25 mouse cellular contexts compared by ENCODE assay signal in genomic region chr10:40346776-40347403, GRCm38 (mm10). TPM values are rescaled to one million over a fixed set of nuclear protein-coding genes. Genes with fewer than 3 reads are reported as not detected.
DNase-seq lines count a peak whose midpoint lies in the region; ATAC-seq and TF ChIP-seq lines count a peak whose summit lies in the region.
"Had no signal": no experiment of that assay in that cellular context is flagged by ENCODE, and none has a peak within 500 bp of the region (broad histone marks: within the 10 kb centered on the region; RNA-seq: fewer than 3 reads in every experiment).

No protein-coding gene starts in this region.

- no peak overlapping the region for H3K4me2 ChIP-seq in liver, embryonic 12.5 days
- H3K4me2 ChIP-seq in liver, postnatal 0 days (ENCODE audit: low read depth, low read length), result no peak overlapping the region
- no peak overlapping the region for H3K4me2 ChIP-seq in CH12.LX (ENCODE audit: insufficient read depth, low read depth, poor library complexity, severe bottlenecking)
- H3K4me2 ChIP-seq: embryonic facial prominence, embryonic 15.5 days had no signal

- H3K4me3 ChIP-seq in liver, embryonic 12.5 days, result no peak overlapping the region
- no peak overlapping the region for H3K4me3 ChIP-seq in liver, postnatal 0 days (ENCODE audit: low read depth, low read length)
- H3K4me3 ChIP-seq in CH12.LX (replicated peaks in 1 of 3; ENCODE audit: low read depth in 2 of 3, low read length in 2 of 3, poor library complexity in 1 of 3) (no peak overlapping the region), ES-E14 (ENCODE audit: insufficient read depth in 1 of 2, low read depth in 1 of 2, low read length in 2 of 2, poor library complexity in 1 of 2, severe bottlenecking in 1 of 2) (no peak overlapping the region)
- H3K4me3 ChIP-seq: embryonic facial prominence, embryonic 15.5 days; forebrain, embryonic 13.5 days; heart, adult 2 months; hindbrain, embryonic 12.5 days had no signal

- H3K4me1 ChIP-seq in liver, embryonic 12.5 days, result peaks cover 28% of the 10 kb centered on the region
- peaks cover 7% of the 10 kb centered on the region for H3K4me1 ChIP-seq in liver, postnatal 0 days (ENCODE audit: insufficient read depth)
- H3K4me1 ChIP-seq in CH12.LX (ENCODE audit: control insufficient read depth in 1 of 2, insufficient read depth in 2 of 2) (peaks cover 3 to 23% of the 10 kb centered on the region in 2 experiments), ES-E14 (ENCODE audit: control insufficient read depth in 2 of 2, insufficient read depth in 2 of 2, low read length in 2 of 2, poor library complexity in 1 of 2) (peaks cover 0 to 3% of the 10 kb centered on the region in 2 experiments; a peak in 1 of 4 replicates)

- H3K79me2 ChIP-seq in CH12.LX (replicated peaks; ENCODE audit: control insufficient read depth, extremely low read depth, insufficient read depth, poor library complexity, severe bottlenecking), result peaks cover 4% of the 10 kb centered on the region; the same call in 1 of the 2 replicates

- dilution Hi-C loops in CH12.LX (cut with MboI; ENCODE audit: extremely low pct_ligation_motif_present, extremely low pct_unique_long_range_greater_than_20kb, low sequenced_read_pairs), result no loop called here

- 0 out of 2 replicates have a peak overlapping the region, but pooled peaks have one; percentile 99 for H3K27ac ChIP-seq in liver, embryonic 12.5 days
- H3K27ac ChIP-seq in liver, postnatal 0 days (ENCODE audit: low read depth), result no peak overlapping the region
- no peak overlapping the region for H3K27ac ChIP-seq in CH12.LX (ENCODE audit: insufficient read depth, low read depth)
- H3K27ac ChIP-seq in ES-E14 (ENCODE audit: insufficient read depth, low read depth, low read length, poor library complexity, severe bottlenecking), result no peak overlapping the region
- H3K27ac ChIP-seq: embryonic facial prominence, embryonic 15.5 days; heart, adult 2 months; hindbrain, embryonic 12.5 days; hindbrain, embryonic 15.5 days had no signal

- in situ Hi-C loops in CH12.LX (cut with MboI; ENCODE audit: low pct_ligation_motif_present, low pct_unique_long_range_greater_than_20kb, low sequenced_read_pairs), result no loop called here
- in situ Hi-C loops in ES-E14 (cut with MboI; ENCODE audit: low sequenced_read_pairs in 2 of 2, unreplicated experiment in 2 of 2), result no loop called here

- no peaks in the 10 kb centered on the region for H3K27me3 ChIP-seq in liver, embryonic 12.5 days (replicated peaks)
- H3K27me3 ChIP-seq in liver, postnatal 0 days (ENCODE audit: insufficient read depth, low read length), result no peaks in the 10 kb centered on the region
- no peaks in the 10 kb centered on the region for H3K27me3 ChIP-seq in CH12.LX (replicated peaks)
- H3K27me3 ChIP-seq: embryonic facial prominence, embryonic 12.5 days; embryonic facial prominence, embryonic 15.5 days; forebrain, embryonic 13.5 days; heart, embryonic 13.5 days; hindbrain, embryonic 12.5 days; hindbrain, embryonic 15.5 days had no signal

- TF ChIP-seq RAD21 in CH12.LX (IDR thresholded peaks at IDR 0.05; ENCODE audit: low read depth, low read length), result no peak

- no peak overlapping the region for H3K9ac ChIP-seq in liver, embryonic 12.5 days
- H3K9ac ChIP-seq in liver, postnatal 0 days (replicated peaks), result no peak overlapping the region
- H3K9ac ChIP-seq in CH12.LX (ENCODE audit: insufficient read depth, low read depth) (no peak overlapping the region), ES-E14 (ENCODE audit: insufficient read depth, low read depth, low read length, poor library complexity, severe bottlenecking) (no peak overlapping the region)
- H3K9ac ChIP-seq: embryonic facial prominence, embryonic 12.5 days; embryonic facial prominence, embryonic 15.5 days; hindbrain, embryonic 15.5 days had no signal

- ATAC-seq in liver, embryonic 12.5 days, result no peak
- ATAC-seq in liver, postnatal 0 days, result no peak
- ATAC-seq: CD4-positive, CD25-positive, alpha-beta regulatory T cell, adult 4 months; forebrain, embryonic 13.5 days; forebrain, embryonic 16.5 days had no signal

- DNase-seq in liver, postnatal 0 days, result no peak
- no peak for DNase-seq in CH12.LX (ENCODE audit: extremely low read depth)
- no peak for DNase-seq in ES-E14 (ENCODE audit: low read depth, low spot score)
- DNase-seq in thymus, postnatal 36 days, result no peak
- no peak for DNase-seq in kidney, adult 11 months
- DNase-seq: adrenal gland, adult 8-10 months; adrenal gland, postnatal 25 days; cerebellum, adult 9-11 months; cerebellum, postnatal 25 days; gastrocnemius, postnatal 10 days; gastrocnemius, postnatal 36 days; heart, adult 2 months; heart, postnatal 14 days had no signal

- no peak for TF ChIP-seq CTCF in liver, postnatal 0 days (IDR thresholded peaks at IDR 0.05; ENCODE audit: low read depth)
- TF ChIP-seq CTCF in CH12.LX (conservative IDR thresholded peaks at IDR 0.05 in 1 of 2, IDR thresholded peaks at IDR 0.05 in 1 of 2; ENCODE audit: low read depth in 2 of 2, low read length in 2 of 2), result no peak

- no peak for TF ChIP-seq POLR2A in CH12.LX (IDR thresholded peaks at IDR 0.05; ENCODE audit: low read depth, low read length)

- no peak for TF ChIP-seq EP300 in liver, postnatal 0 days (IDR thresholded peaks at IDR 0.05; ENCODE audit: low read depth)
- TF ChIP-seq EP300 in CH12.LX (IDR thresholded peaks at IDR 0.05; ENCODE audit: low read length), result no peak

- WGBS in liver, embryonic 12.5 days (ENCODE audit: insufficient replicate concordance), result 68% methylated on average over 3 of the region's 3 CpGs
- 59% methylated on average over 3 of the region's 3 CpGs for WGBS in liver, postnatal 0 days (ENCODE audit: insufficient replicate concordance)

- no peaks in the 10 kb centered on the region for H3K9me3 ChIP-seq in liver, embryonic 12.5 days (replicated peaks)
- no peaks in the 10 kb centered on the region for H3K9me3 ChIP-seq in liver, postnatal 0 days (ENCODE audit: low read length)
- H3K9me3 ChIP-seq in CH12.LX (replicated peaks; ENCODE audit: low read length) (no peaks in the 10 kb centered on the region), ES-E14 (ENCODE audit: control insufficient read depth, insufficient read depth, low read depth, low read length) (no peaks in the 10 kb centered on the region)
- H3K9me3 ChIP-seq: embryonic facial prominence, embryonic 12.5 days; embryonic facial prominence, embryonic 15.5 days; forebrain, embryonic 10.5 days; forebrain, embryonic 13.5 days; G1E; heart, embryonic 10.5 days; heart, embryonic 13.5 days; hindbrain, embryonic 12.5 days; hindbrain, embryonic 15.5 days had no signal

- H3K36me3 ChIP-seq in liver, embryonic 12.5 days, result no peaks in the 10 kb centered on the region
- H3K36me3 ChIP-seq in liver, postnatal 0 days (replicated peaks; ENCODE audit: insufficient read depth, low read length), result no peaks in the 10 kb centered on the region
- H3K36me3 ChIP-seq in CH12.LX (replicated peaks in 1 of 2; ENCODE audit: control insufficient read depth in 1 of 2, insufficient read depth in 1 of 2, low read length in 1 of 2) (no peaks in the 10 kb centered on the region), ES-E14 (ENCODE audit: control insufficient read depth, insufficient read depth, low read length, poor library complexity, severe bottlenecking) (no peaks in the 10 kb centered on the region)
- H3K36me3 ChIP-seq: embryonic facial prominence, embryonic 12.5 days; embryonic facial prominence, embryonic 15.5 days; forebrain, embryonic 10.5 days; heart, embryonic 10.5 days; heart, embryonic 13.5 days; hindbrain, embryonic 12.5 days; hindbrain, embryonic 15.5 days had no signal

TF ChIP-seq in CH12.LX, 34 proteins besides CTCF, POLR2A, EP300 and RAD21:
- TF ChIP-seq ZNF384 (IDR thresholded peaks at IDR 0.05; ENCODE audit: low read depth, low read length), result peak; percentile 3; the same call in 1 of the 2 replicates
- TF ChIP-seq POLR2AphosphoS2 (IDR thresholded peaks at IDR 0.05; ENCODE audit: low read depth, low read length), result no peak

TF ChIP-seq in ES-E14, 5 proteins besides CTCF, POLR2A, EP300 and RAD21:
- TF ChIP-seq ZNF384 (IDR thresholded peaks at IDR 0.05; ENCODE audit: low read depth, low read length) (0 out of 2 replicates have a peak, but pooled peaks have one; percentile 18), ZC3H11A (IDR thresholded peaks at IDR 0.05; ENCODE audit: borderline replicate concordance, low read depth, low read length) (no peak)

RNA-seq across cellular contexts. Expression of gene Cdk19, which starts 7.5 kb away (rescaled TPM):
- 4.4 and 4.8 TPM in 2 replicates for polyA plus RNA-seq in liver, embryonic 12.5 days (2016; fragmentation: Nextera tagmentation; extraction: Ambion mirVana)
- 2.5 and 2.8 TPM in 2 replicates for polyA plus RNA-seq in liver, postnatal 0 days (2015; fragmentation: Nextera tagmentation; extraction: Ambion mirVana)
- 2.0 and 3.3 TPM in 2 replicates for total RNA-seq in CH12.LX (2012; rRNA removed)
- total RNA-seq in CH12.LX (2014; rRNA removed), result 4.7 and 4.8 TPM in 2 replicates
- 3.4 and 4.0 TPM in 2 replicates for polyA plus RNA-seq in CH12.LX (2012; ENCODE audit: insufficient read length, low read depth)
- total RNA-seq in ES-E14 (2012; rRNA removed), result 6.4 and 6.5 TPM in 2 replicates

RNA-seq across cellular contexts. Expression of gene Amd1, which starts 44.9 kb away (rescaled TPM):
- polyA plus RNA-seq in liver, embryonic 12.5 days (2016; fragmentation: Nextera tagmentation; extraction: Ambion mirVana), result 82.8 and 90.3 TPM in 2 replicates
- 25.5 and 29.1 TPM in 2 replicates for polyA plus RNA-seq in liver, postnatal 0 days (2015; fragmentation: Nextera tagmentation; extraction: Ambion mirVana)
- total RNA-seq in CH12.LX (2012; rRNA removed), result 88.3 and 133 TPM in 2 replicates
- 266 and 267 TPM in 2 replicates for total RNA-seq in CH12.LX (2014; rRNA removed)
- 128 and 165 TPM in 2 replicates for polyA plus RNA-seq in CH12.LX (2012; ENCODE audit: insufficient read length, low read depth)
- 108 and 126 TPM in 2 replicates for total RNA-seq in ES-E14 (2012; rRNA removed)
